Mouse (Mus musculus) limb, embryonic 11.5 days (tissue): ENCODE data around the gene Mettl13. TPM values are rescaled to one million over a fixed set of nuclear protein-coding genes. Genes with fewer than 3 reads are reported as not detected.

ENCODE experiments used
- ATAC-seq: fragments of 200-750 bp; cut with Nextera tagmentation; 2 replicates; pipeline ENCODE4 v1.8.0; 2017; ENCODE audit warnings: low read depth; ENCODE audit not compliant: insufficient number of reproducible peaks, low FRiP score, low TSS enrichment
- DNase-seq: peaks from one replicate; pipeline ENCODE4 v3.0.0-alpha.2; 2015; ENCODE audit warnings: low spot score
- H3K27ac ChIP-seq: fragments of 300-500 bp; sonication (generic); replicated peaks from 2 replicates; pipeline ENCODE4 v1.5.1; 2014; ENCODE audit warnings: low read depth, mild to moderate bottlenecking, low read length
- H3K27me3 ChIP-seq: fragments of 300-500 bp; sonication (generic); 2 replicates; pipeline ENCODE4 v1.6.1; 2014; ENCODE audit warnings: mild to moderate bottlenecking, low read length, mixed read lengths; ENCODE audit not compliant: control insufficient read depth, insufficient read depth
- H3K36me3 ChIP-seq: fragments of 300-500 bp; sonication (generic); 2 replicates; pipeline ENCODE4 v1.6.1; 2014; ENCODE audit warnings: mild to moderate bottlenecking, low read length, moderate library complexity, mixed read lengths; ENCODE audit not compliant: control insufficient read depth, insufficient read depth
- H3K4me1 ChIP-seq: fragments of 300-500 bp; sonication (generic); 2 replicates; pipeline ENCODE4 v1.6.1; 2014; ENCODE audit warnings: low read length, mixed read lengths; ENCODE audit not compliant: control insufficient read depth, insufficient read depth
- H3K4me2 ChIP-seq: fragments of 300-500 bp; sonication (generic); 2 replicates; pipeline ENCODE4 v1.6.1; 2014; ENCODE audit warnings: low read depth, mild to moderate bottlenecking, moderate library complexity; ENCODE audit not compliant: severe bottlenecking
- H3K4me3 ChIP-seq: fragments of 300-500 bp; sonication (generic); 2 replicates; pipeline ENCODE4 v1.5.1; 2014; ENCODE audit warnings: low read depth, low read length
- H3K9ac ChIP-seq: fragments of 300-500 bp; sonication (generic); 2 replicates; pipeline ENCODE4 v1.6.1; 2014; ENCODE audit warnings: mild to moderate bottlenecking, low read length
- H3K9me3 ChIP-seq: fragments of 300-500 bp; sonication (generic); 2 replicates; pipeline ENCODE4 v1.6.1; 2016; ENCODE audit warnings: low read length; ENCODE audit not compliant: control insufficient read depth
- WGBS: fragments of 180-500 bp; shearing (Covaris S2); extraction: QIAGEN DNeasy Blood & Tissue Kit; methylation state at CpG from one replicate; pipeline ENCODE4 v1.1.7; 2014; 5-methylcytosine and 5-hydroxymethylcytosine counted together
- polyA plus RNA-seq: library from polyadenylated mRNA; unstranded; fragments of >200 nt; fragmentation: Nextera tagmentation; extraction: Ambion mirVana; gene quantifications from 2 replicates; pipeline ENCODE4 v1.2.1, GENCODE M21; 2014

Mettl13 gene
- polyA plus RNA-seq, 1 experiment from 2014 or later: 19.8 TPM

GRCm38 (mm10) chr1:162548917-162549613 lies 714 bp upstream of the Mettl13 start:
- Histone ChIP-seq H3K9ac (peak overlapping the region; percentile 63), H3K9me3 (no peaks in the 10 kb centered on the region), H3K4me3 (peak overlapping the region; percentile 70), H3K36me3 (peaks cover 7% of the 10 kb centered on the region; the same call in 1 of the 2 replicates), H3K4me2 (peak overlapping the region; percentile 67), H3K27ac (no peak overlapping the region), H3K27me3 (no peaks in the 10 kb centered on the region), H3K4me1 (no peaks in the 10 kb centered on the region)
- no peak for ATAC-seq
- no peak for DNase-seq
- 71% methylated on average over 10 of the region's 10 CpGs for WGBS

GRCm38 (mm10) chr1:162547607-162548006 lies 744 bp downstream of the Mettl13 start:
- no peak for DNase-seq
- Histone ChIP-seq H3K9me3 (no peaks in the 10 kb centered on the region), H3K27me3 (no peaks in the 10 kb centered on the region), H3K4me3 (peak overlapping the region; percentile 70), H3K4me1 (no peaks in the 10 kb centered on the region), H3K9ac (peak overlapping the region; percentile 67), H3K27ac (no peak overlapping the region), H3K36me3 (peaks cover 13% of the 10 kb centered on the region; the same call in 1 of the 2 replicates), H3K4me2 (peak overlapping the region; percentile 67)
- ATAC-seq: no peak
- 9% methylated on average over 10 of the region's 10 CpGs for WGBS

DNA sequence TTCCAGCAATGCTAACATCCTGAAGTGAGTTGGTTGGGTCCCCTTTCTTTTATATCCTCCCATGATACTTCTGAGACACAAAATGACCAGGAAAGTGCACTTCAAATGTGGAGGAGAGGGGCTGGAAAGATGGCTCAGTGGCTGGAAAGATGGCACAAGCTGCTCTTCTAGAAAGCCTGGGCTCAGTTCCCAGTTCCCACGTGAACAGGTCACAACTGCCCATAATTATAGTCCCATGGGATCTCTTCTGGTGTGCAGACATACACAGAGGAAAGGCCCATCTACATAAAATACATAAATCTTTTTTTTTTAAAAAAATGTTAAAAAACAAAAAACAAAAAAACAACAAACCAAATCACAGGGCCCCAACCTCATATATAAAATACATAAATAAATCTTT lies 5.1 kb downstream of the Mettl13 start:
- Histone ChIP-seq H3K9me3 (no peaks in the 10 kb centered on the region), H3K9ac (no peak overlapping the region), H3K27me3 (no peaks in the 10 kb centered on the region), H3K27ac (no peak overlapping the region), H3K4me2 (no peak overlapping the region), H3K4me3 (no peak overlapping the region), H3K4me1 (no peaks in the 10 kb centered on the region), H3K36me3 (peaks cover 13% of the 10 kb centered on the region; the same call in 1 of the 2 replicates)
- DNase-seq (no peak), ATAC-seq (no peak)
- 74% methylated on average over 1 of the region's 1 CpGs for WGBS

DNA sequence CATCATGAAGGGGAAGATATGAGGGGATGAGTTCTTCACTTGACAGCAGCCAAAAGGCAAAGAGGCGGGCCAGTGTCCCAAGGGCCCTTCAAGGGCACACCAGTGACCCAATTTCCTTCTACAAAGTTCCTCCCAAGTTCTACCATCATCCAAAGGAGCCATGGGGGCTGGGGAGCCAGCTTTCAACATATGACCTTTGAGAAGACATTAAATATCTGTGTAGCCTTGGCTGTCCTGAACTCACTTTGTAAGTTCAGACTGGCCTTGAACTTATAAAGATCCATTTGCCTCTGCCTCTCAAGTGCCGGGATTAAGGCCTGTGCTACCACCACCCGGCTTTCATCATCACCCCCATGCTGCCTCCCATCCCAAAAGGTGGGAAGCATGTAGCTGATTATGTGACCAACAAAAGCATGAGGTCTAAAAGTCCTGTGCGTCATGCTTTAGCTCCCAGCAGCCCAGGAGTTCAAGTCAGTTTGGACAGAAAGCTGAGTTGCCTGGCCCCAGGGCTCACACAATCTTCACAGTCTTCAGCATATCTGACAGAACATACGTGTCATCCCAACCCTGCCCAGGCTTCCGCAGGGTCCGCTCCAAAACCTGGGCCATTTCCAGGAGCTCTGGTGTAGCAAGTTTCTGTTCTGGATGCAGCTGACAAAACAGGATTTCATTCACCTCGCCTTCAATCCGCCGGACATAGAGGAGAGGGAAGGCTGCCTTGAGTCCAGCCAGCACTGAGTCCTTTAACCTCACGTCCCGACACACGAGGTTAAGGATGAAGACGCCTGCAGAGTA lies 14.4 kb downstream of the Mettl13 start:
- Histone ChIP-seq H3K9me3 (no peaks in the 10 kb centered on the region), H3K27me3 (no peaks in the 10 kb centered on the region), H3K4me3 (no peak overlapping the region), H3K4me2 (no peak overlapping the region), H3K9ac (no peak overlapping the region), H3K4me1 (no peaks in the 10 kb centered on the region), H3K36me3 (peaks cover 14% of the 10 kb centered on the region; the same call in 1 of the 2 replicates), H3K27ac (no peak overlapping the region)
- ATAC-seq (no peak), DNase-seq (no peak)
- WGBS: 92% methylated on average over 14 of the region's 14 CpGs

DNA sequence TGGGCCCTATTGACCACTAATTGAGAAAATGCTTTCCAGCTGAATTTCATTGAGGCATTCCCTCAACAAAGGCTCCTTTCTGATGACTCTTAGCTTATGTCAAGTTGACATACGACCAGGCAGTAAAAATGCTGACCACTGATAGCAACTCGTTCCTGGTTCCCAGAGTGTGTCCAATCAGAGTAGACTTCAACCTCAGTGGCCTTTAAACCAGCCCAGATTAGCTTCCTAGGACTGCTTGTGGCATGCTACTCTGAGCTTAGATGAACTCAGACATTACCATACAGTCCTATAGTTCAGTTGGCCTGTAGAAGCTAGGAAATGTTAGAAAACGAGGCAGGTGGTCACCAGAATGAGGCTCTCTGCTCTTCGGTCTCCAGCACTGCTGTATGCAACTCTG lies 16.0 kb downstream of the Mettl13 start:
- H3K27me3 ChIP-seq: no peaks in the 10 kb centered on the region
- H3K4me1 ChIP-seq: no peaks in the 10 kb centered on the region
- peaks cover 3% of the 10 kb centered on the region; the same call in 1 of the 2 replicates for H3K9me3 ChIP-seq
- 59% methylated on average over 4 of the region's 4 CpGs for WGBS
- peaks cover 14% of the 10 kb centered on the region; the same call in 1 of the 2 replicates for H3K36me3 ChIP-seq
- H3K4me3 ChIP-seq: no peak overlapping the region
- no peak overlapping the region for H3K27ac ChIP-seq
- no peak overlapping the region for H3K4me2 ChIP-seq
- no peak for ATAC-seq
- no peak overlapping the region for H3K9ac ChIP-seq
- no peak for DNase-seq

- Histone ChIP-seq H3K9ac (no peak overlapping the region), H3K4me3 (no peak overlapping the region), H3K4me2 (no peak overlapping the region), H3K27me3 (no peaks in the 10 kb centered on the region), H3K9me3 (peaks cover 3% of the 10 kb centered on the region; the same call in 1 of the 2 replicates), H3K36me3 (peaks cover 9% of the 10 kb centered on the region; the same call in 1 of the 2 replicates), H3K27ac (no peak overlapping the region), H3K4me1 (no peaks in the 10 kb centered on the region)
- WGBS: 75% methylated on average over 4 of the region's 4 CpGs
- ATAC-seq (no peak), DNase-seq (no peak)
These were observed 16.8 kb downstream of the Mettl13 start for GRCm38 (mm10) chr1:162531584-162531983.

- Histone ChIP-seq H3K4me1 (no peaks in the 10 kb centered on the region), H3K4me3 (no peak overlapping the region), H3K9ac (no peak overlapping the region), H3K9me3 (peaks cover 3% of the 10 kb centered on the region; the same call in 1 of the 2 replicates), H3K4me2 (no peak overlapping the region), H3K27ac (no peak overlapping the region), H3K36me3 (peaks cover 6% of the 10 kb centered on the region; the same call in 1 of the 2 replicates), H3K27me3 (no peaks in the 10 kb centered on the region)
- WGBS: 88% methylated on average over 1 of the region's 1 CpGs
- DNase-seq (no peak), ATAC-seq (no peak)
These were observed 17.7 kb downstream of the Mettl13 start for GRCm38 (mm10) chr1:162530666-162531065.

DNA sequence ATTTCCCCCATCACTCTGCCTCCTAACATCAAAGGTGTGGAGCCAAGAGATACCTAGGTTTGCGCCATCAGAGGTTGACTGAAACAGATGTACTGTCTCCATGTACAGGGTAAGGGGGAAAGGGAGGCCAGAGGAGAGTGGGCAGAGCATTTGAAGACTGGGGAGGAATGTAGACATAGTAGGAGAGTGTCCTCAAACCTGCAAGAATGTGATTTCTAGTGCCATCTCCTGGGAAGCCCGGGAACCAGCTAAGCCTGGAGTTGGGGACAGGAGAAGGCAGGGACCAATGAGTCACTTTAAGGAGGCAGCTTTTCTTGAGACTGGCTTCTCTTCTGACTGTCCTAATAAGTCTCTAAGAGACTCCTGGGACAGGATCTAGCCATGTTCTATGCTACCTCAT lies 18.7 kb downstream of the Mettl13 start:
- peaks cover 3% of the 10 kb centered on the region; the same call in 1 of the 2 replicates for H3K9me3 ChIP-seq
- ATAC-seq (no peak), DNase-seq (no peak)
- H3K4me3 ChIP-seq: no peak overlapping the region
- no peak overlapping the region for H3K9ac ChIP-seq
- no peaks in the 10 kb centered on the region for H3K4me1 ChIP-seq
- 65% methylated on average over 2 of the region's 2 CpGs for WGBS
- no peaks in the 10 kb centered on the region for H3K27me3 ChIP-seq
- H3K4me2 ChIP-seq: no peak overlapping the region
- no peak overlapping the region for H3K27ac ChIP-seq
- peaks cover 2% of the 10 kb centered on the region; the same call in 1 of the 2 replicates for H3K36me3 ChIP-seq
